Mouse (Mus musculus) brain, embryonic 14.5 days (tissue): ENCODE measurements around the gene Was.

ENCODE experiments used
- CTCF ChIP-seq: fragments of 200-500 bp; IDR thresholded peaks from 2 replicates; pipeline ENCODE4 v1.5.1; 2012; ENCODE audit warnings: inconsistent platforms, mild to moderate bottlenecking, moderate library complexity, borderline replicate concordance; ENCODE audit not compliant: insufficient read depth, insufficient read length; ENCODE audit errors: extremely low read depth
- POLR2A ChIP-seq: fragments of 200-500 bp; IDR thresholded peaks from 2 replicates; pipeline ENCODE4 v1.6.1; 2012; ENCODE audit warnings: mild to moderate bottlenecking, inconsistent platforms, borderline replicate concordance; ENCODE audit not compliant: poor library complexity, insufficient read depth, insufficient read length, severe bottlenecking; ENCODE audit errors: extremely low read depth

DNA sequence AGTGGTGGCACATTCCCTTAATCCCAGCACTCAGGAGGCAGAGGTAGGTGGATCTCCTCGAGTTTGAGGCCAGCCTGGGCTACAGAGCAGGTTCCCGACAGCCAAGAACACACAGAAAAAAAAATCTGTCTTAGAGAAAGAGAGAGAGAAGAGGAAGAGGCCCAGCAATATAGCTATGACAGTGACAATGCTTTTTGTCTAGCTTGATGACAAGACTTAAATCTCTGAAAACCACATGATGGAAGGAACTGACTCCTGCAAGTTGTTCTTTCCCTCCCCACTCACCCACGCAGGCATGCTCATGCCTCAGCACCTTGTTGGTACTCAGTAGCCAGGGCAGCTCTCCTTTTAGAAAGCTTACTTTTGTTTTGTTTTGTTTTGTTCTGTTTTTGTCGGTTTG, 9.1 kb upstream of the Was start:
- TF ChIP-seq CTCF (no peak), POLR2A (no peak)
